Mouse (Mus musculus): ENCODE data around the gene Abca9. TPM values are rescaled to one million over a fixed set of nuclear protein-coding genes. Genes with fewer than 3 reads are reported as not detected.

Gene Abca9
- total RNA-seq, 2 experiments from 2014 or later = 0.19 TPM; not detected in 1

DNA sequence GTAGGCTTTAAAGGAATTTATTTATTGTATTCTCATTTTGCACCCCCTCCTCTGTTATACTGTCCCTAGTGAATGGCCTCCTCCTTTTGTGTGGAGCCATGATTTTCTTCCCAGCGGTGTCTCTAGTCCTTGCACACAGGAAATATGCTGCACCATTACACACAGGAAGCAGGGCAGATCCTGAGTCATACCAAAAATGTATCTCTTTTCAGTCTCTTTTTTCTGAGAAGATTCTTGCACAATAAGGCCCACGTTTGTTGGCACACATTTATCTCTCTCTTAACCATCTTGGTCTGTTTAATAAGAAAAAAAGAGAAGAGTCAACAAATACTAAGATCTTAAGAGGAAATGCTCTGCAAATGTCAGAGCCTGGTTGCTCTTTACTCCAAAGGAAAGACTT, 76.7 kb downstream of the Abca9 start:
- no peak for ATAC-seq (replicated peaks; ENCODE audit: low FRiP score, low TSS enrichment, poor library complexity, severe bottlenecking)

DNA sequence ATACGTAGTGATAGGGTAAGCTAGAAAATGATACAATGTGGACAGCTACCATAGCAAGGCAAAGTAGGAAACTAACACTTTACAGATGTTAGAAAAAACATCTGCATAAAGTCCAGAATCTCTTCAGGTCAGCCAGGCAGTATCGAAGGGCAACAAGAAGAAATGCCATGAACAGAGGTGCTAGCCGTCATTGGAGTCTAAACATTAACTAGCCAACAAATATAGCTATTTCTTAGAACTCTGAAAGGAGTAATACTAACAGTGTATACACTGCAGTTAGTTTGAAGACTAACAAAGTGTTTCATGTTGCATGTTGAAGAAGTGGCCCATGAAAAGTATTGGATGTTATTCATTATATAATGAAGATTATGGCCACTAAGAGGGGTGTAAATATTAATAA, 95.8 kb downstream of the Abca9 start:
- no peak for ATAC-seq (replicated peaks; ENCODE audit: low FRiP score, low TSS enrichment, poor library complexity, severe bottlenecking)

DNA sequence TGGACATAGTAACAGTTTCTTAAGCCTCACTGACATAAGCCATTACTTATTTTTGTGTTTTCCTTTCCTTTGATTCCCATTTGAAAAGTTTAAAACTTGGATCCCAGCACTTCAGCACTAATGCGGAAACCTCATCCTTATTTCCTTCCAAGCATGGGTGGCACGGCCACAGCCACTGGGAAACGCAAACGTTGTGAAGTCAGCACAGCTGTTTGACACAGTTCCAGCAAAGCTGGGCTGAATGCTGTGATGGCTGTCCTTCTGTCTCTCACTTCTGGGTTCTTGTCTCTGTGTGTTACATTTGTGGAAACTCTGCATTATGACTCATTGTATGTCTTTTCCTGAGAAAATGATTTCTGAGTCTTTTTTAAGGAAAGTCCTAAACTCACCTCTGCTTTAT, 107.0 kb downstream of the Abca9 start:
- ATAC-seq (replicated peaks; ENCODE audit: low FRiP score, low TSS enrichment, poor library complexity, severe bottlenecking) = no peak

DNA sequence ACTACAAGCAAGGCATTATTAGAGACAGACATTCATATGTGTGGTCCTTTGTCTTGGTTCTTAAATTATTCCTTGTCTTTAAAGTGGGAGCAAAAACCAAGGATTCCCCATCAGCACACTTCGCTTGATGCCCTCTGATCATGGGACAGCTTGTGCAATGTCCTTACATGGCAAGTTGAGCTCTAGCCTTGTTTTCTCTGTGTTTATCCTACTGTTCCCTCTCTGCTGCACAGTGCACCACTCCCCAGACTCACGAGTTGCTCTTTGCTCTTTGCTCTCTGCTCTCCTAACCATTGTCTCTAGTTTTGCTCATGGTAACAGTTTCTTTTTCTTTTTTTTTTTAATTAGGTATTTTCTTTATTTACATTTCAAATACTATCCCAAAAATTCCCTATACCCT, 107.9 kb downstream of the Abca9 start:
- no peak for ATAC-seq (replicated peaks; ENCODE audit: low FRiP score, low TSS enrichment, poor library complexity, severe bottlenecking)

DNA sequence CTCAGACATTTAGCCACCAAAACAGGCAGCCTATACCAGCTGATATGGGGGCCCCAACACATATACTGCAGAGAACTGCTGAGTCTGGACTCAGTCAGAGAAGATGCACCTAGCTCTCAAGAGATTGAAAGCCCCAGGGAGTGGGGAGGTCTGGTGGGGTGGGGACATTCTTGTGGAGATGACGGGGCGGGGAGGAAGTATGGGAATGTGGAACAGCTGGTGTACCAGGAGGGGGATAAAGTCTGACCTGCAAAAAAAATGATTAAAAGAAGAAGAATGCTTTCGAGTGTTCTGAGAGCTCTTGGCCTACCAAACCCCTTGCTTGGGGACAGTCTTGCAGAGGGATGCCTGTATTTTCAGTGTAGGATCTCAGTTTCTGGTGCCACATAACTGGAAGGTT, 114.3 kb downstream of the Abca9 start:
- ATAC-seq (replicated peaks; ENCODE audit: low FRiP score, low TSS enrichment, poor library complexity, severe bottlenecking) = no peak

Other genes with a start within 250 kb of the Abca9 start
- gene Abca8b, start 172.4 kb downstream of the Abca9 start, total RNA-seq (2014; fragmentation: Nextera tagmentation) = not detected in 2 replicates
- not detected in 2 replicates for gene Abca8b, start 172.4 kb downstream of the Abca9 start, total RNA-seq (2017)
- gene Abca8a, start 72.2 kb downstream of the Abca9 start, total RNA-seq (2014; fragmentation: Nextera tagmentation) = not detected in 2 replicates
- gene Abca8a, start 72.2 kb downstream of the Abca9 start, total RNA-seq (2017) = not detected in 2 replicates
- 0.85 TPM in 1 of 2 replicates, not detected in the other for gene Abca6, start 83.6 kb upstream of the Abca9 start, total RNA-seq (2014; fragmentation: Nextera tagmentation)
- gene Abca6, start 83.6 kb upstream of the Abca9 start, total RNA-seq (2017) = 1.3 TPM in 1 of 2 replicates, not detected in the other
- gene Abca5, start 169.5 kb upstream of the Abca9 start, total RNA-seq (2014; fragmentation: Nextera tagmentation) = 5.6 TPM in 1 of 2 replicates, not detected in the other
- gene Abca5, start 169.5 kb upstream of the Abca9 start, total RNA-seq (2017) = 0.47 and 0.57 TPM in 2 replicates
- gene Map2k6, start 230.9 kb upstream of the Abca9 start, total RNA-seq (2014; fragmentation: Nextera tagmentation) = 6.3 and 6.4 TPM in 2 replicates
- gene Map2k6, start 230.9 kb upstream of the Abca9 start, total RNA-seq (2017) = 16.2 and 18.6 TPM in 2 replicates